Mouse (Mus musculus): ENCODE measurements around the gene Kcnk5.

Gene Kcnk5

DNA sequence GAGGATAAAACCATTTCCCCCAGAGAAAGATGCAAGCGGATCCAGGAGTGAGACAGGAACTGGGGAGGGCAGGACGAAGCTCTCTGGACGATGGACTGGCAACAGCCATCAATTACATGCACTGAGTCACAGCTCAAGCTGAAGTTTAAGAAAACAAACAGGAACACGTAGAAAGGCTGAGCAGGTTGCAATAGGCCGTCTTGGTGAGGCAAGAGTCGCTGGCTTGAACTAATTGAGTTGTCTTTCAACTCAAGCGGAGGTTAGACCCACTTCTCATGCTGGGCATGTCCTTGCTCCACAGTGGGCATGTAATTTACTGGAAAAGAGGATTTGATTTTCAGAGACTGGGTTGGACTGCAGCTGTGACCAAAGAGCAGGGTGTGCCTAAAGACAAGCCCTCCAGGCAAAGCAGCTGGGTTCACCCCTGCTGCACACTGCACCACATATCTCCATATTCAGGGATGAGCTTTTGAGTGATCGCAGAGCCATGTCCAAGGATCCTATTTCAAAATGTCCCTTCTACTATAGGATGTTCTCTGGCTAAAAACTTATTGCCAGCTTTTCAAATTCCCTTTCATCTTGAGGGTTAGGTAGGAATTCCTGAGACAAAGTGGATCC, 19.6 kb upstream of the Kcnk5 start:
- DNase-seq: no peak

DNA sequence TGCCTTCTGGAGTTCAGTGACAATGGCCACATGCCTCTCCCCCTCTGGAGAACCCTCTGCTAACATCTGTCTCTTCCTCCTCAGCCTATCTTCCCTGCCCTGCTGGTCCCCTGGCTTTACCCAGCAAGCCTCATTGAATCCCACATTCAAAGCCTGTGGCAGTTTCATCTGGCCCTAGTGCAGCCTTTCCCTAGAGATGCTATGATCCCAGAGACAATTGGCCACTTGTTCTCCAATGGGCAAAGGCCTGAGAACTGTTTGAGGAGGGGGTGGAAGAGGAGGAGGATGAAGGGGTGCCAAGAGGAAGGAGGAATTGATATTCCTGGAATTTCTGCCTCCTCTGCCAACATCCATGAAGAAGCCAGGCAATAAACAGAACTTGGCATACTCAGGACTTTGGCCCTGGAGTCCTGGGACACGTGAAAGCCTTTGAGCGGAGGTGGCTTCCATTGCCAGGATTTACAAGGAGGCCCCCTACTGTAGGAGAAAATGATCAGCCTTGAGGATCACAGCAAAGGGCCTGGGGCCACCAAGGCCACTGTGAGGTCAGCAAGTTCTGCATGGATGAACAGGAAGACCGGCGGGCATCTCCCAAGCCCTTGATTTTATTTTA, 11.6 kb upstream of the Kcnk5 start:
- DNase-seq: no peak

DNA sequence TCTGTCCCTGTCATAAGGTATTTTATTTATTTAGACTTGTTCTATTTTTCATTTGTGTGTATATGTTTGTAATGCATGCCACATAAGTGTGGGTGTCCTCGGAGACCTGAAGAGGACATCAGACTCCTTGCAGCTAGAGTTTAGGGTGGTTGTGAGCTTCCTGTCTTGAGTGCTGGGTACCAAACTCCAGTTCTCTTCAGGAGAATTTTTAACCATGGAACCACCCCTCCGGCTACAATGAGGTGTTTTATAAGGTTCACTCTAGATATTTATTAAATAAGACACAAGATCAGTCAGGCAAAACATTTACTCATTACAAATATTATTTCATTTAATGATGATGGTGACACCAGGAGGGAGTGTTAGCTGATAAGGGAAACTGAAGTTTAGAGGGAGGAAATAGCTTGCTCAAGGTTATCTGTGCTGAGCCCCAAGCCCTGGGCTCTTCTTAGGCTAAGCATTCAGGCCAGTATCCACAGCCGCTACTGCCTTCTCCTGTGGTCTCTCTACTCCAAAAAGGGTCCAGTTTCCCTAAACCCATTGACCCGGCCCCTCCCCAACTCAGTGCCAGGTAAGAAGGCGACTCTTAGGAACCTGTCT, 9.6 kb upstream of the Kcnk5 start:
- no peak for DNase-seq

DNA sequence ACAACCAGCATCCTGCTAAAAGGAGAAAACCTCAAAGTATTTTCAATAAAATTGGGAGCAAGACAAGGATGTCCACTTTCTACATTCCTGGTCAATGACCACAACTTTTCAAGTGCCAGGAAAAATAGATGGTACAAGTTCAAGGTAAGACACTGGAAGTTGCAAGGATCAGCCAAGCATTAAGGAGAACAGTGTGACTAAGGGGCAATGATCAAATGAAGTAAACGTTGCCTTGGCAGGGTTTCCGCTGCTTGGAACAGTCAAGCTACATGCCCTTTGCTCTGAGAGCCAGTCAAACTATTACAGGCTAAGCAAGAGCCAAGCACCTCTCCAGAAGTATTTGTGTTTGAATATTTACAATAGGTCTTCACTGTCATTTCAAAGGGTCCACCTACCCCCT, 8.1 kb upstream of the Kcnk5 start:
- no peak for DNase-seq

DNA sequence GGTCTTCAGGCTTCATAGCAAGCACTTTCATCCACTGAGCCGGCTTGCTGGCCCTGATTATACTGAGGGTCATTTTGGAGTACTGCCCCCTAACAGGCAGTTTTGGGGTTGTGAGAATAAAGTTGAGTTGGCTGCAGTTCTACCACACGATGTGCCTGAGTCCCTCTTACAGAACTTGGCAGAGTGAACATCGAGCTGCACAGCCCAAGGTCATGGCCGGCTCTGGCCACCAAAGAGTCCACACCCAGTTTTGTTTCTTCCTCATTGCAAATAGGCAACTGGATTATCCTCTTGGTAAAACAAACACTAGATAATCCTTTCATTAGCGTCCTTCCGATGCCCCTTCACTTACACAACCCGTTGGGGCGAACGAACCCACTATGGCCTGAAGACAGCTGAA, 3.8 kb upstream of the Kcnk5 start:
- DNase-seq: no peak

DNA sequence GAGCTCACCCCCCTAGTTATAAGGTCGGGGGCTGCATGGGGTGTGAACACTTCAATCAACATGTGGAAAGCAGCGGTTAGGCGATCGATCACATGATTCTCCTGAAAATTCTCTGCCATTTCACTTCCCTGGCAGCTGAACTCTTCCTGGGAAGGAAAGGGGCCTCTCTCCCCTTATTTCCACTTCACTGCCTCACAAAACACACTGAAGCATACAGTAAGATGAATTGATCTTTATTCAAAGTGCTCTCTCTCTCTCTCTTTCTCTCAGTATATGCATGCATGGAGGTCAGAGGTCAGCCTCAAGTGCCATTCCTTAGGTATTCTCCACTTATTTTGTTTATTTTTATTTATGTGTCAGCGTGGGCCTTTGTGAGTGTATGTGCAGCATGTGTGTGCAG, 2.1 kb upstream of the Kcnk5 start:
- DNase-seq: no peak

DNA sequence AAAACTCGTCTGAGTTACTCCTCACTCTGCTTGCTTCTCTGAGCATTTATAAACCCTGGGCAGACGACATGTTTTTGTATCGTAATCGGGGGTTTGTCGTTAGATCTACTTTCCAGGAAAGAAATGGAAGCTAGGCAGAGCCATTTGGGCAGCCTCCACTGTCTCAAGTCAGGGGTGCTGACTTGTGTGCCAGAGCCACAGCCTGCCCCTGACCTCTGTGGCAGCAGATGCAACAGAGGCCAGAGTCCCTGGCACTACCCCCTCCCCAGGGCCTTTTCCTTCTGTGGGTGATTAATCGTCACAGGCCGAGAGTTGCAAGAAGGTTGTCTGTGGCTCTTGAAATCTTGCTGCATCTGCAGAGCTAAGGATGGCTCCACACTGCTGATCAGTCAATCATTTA, 987 bp upstream of the Kcnk5 start:
- no peak for DNase-seq

- no peak for DNase-seq
Measured at GRCm38 (mm10) chr14:20180751-20181162, 852 bp downstream of the Kcnk5 start.

DNA sequence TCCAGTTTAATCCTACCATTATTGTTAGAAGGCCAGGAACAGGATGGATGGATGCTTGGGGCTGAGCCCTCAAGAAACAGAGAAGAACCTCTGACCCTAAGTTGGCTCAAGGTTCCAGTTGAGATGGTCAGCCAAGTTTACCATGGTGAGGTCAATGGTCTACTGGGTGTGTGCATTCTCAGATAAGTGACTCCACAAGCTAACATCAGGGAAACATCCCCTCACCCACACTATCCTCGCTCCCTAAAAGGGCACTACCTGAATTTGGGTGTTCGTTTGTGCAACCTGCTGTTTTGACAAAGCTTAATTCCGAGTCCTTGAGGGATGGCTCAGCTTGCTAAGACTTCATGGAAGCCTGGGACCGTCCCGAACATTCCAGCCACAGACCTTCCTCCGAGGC, 1.3 kb downstream of the Kcnk5 start:
- no peak for DNase-seq

DNA sequence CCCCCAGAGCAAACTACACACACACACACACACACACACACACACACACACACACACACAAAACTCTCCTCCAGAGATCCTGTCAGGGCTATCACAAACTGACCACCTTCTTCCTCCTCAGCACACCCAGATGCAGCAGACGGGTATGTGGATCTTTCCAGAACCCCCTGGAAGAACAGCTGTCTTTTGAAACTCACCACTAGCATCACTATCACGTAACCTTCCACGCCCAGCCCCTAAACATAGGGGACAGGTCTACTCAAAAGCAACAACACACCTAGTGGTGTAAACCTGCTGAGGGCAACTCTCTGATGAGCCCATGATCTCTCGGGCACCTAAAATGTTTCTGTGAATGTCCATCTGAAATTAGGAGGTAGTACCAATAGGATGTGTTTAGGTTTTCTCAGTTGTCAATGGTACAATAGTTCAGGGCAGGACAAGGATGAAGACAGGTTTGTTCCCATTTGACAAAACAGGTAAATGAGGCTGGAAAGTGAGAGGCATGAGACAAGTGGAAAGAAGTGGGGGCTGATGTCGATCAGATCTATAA, 1.8 kb downstream of the Kcnk5 start:
- no peak for DNase-seq

DNA sequence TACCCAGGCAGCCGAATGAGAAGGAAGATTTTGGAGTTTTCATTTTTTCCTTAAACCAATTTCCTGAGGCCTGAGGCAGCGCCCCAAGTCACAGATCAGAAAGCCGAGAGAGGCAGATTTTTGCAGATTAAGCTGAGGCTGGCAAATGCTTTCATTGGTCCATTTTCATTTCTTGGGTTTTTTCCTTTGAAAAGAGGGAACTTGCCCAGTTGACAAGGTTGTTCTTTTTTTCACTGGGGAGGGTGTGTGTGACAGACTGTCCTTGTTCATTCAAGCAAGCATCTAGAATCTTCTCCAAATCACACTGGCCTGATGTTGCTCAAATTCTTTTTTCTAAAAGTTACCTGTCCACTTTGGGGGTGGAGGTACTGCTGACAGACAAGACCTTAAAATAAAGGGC, 2.5 kb downstream of the Kcnk5 start:
- no peak for DNase-seq

GRCm38 (mm10) chr14:20178593-20178992, 3.0 kb downstream of the Kcnk5 start:
- no peak for DNase-seq

DNA sequence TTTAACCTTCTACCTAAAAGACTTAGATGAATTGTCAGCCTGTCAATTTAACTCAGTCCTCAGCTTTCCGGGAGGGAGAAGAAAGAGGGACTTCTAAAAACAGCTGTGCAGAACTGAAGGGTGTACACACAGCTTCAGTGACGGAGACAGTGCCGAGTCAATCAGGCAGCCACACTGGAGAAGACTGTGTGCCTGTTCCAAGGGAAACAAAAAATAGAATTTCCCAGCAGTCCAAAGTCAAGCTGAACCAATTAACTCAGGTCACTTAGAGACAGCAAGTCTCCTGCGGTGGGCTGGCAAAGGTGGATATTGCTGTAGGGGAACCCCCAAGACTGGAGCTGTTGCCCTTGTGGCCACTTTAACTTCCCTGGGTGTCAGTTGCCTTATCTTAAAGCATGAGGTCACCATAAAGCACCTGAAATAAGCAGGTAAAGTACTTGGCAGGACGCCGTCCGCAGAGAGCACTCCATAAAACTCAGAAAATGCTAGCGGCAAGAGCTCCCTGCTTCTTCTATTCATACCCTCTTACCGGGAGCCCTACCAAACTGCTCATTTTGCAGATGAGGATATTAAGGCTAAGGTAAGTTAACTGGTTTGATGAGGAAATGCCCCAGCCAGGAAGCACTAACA, 4.0 kb downstream of the Kcnk5 start:
- DNase-seq: no peak

DNA sequence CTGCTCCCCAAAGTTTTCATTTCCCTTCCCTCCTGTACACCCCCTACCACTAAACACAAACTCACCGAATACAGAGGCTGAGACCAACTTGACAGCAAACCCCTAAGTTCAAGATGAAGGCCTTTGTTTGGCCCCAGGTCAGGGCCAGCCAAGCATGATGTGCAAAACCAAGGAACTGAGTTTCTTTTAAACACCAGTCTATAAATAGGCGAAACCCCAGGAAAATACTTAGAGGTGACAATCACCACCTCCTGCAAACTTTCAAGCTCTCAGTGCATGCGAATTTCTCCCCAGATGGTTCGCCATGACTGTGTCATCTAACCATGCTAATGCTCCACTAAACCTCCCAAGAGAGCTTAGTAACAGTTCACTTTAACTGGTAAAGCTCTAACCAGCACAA, 5.9 kb downstream of the Kcnk5 start:
- no peak for DNase-seq

DNA sequence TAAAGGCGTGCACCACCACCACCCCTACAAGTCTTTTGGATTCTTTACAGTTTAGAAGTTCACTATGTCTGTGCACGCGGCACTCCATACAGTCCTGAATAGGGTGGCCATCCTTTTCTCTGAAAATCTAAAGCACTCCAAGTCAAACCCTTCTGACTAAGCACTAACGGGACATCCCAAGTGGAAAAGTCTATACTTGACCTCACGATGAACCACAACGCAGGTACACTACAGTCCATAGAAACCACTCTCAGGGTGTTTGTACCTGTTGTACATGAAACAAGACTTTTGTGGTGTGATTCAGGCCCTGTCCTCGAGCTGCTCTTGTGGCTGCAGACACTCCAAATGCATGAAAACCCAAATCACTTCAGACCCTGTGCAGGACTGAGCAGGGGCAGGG, 6.5 kb downstream of the Kcnk5 start:
- no peak for DNase-seq

GRCm38 (mm10) chr14:20174696-20175095, 6.9 kb downstream of the Kcnk5 start:
- no peak for DNase-seq

GRCm38 (mm10) chr14:20173873-20174490, 7.6 kb downstream of the Kcnk5 start:
- DNase-seq: no peak

GRCm38 (mm10) chr14:20172924-20173323, 8.7 kb downstream of the Kcnk5 start:
- no peak for DNase-seq

GRCm38 (mm10) chr14:20172509-20172908, 9.1 kb downstream of the Kcnk5 start:
- no peak for DNase-seq

- no peak for DNase-seq
Measured at GRCm38 (mm10) chr14:20171840-20172239, 9.8 kb downstream of the Kcnk5 start.

- no peak for DNase-seq
Measured at GRCm38 (mm10) chr14:20169251-20169650, 12.4 kb downstream of the Kcnk5 start.

- no peak for DNase-seq
Measured at GRCm38 (mm10) chr14:20168478-20168877, 13.1 kb downstream of the Kcnk5 start.

- no peak for DNase-seq
Measured at GRCm38 (mm10) chr14:20168054-20168453, 13.6 kb downstream of the Kcnk5 start.

GRCm38 (mm10) chr14:20165413-20165812, 16.2 kb downstream of the Kcnk5 start:
- DNase-seq: no peak

Data from cerebellum, adult 18-20 months (tissue).